Mouse (Mus musculus): ENCODE measurements at regions not wholly inside any gene's neighbourhood (a gene's known extent, or its start where the extent isn't known, plus 50 kb on each side); places are given as distances from the start of the nearest gene placed in this dataset.

DNA sequence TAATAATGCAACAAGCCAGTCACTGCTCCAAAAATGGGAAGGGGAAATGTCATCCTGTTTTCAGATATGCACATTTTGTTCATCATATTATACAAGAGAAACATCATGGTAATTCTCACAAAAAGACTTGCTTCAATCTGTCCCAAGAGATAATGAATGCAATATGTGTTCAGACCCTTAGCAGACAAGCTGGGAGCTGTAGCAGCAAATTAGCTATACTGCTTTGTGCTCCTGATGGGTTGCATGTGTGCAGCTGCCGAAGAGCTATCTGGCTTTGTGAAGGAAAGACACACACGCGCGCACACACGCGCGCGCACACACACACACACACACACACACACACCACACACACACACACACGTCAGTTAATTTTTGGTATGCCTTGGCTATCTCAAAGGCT lies 441.9 kb downstream of the Tm4sf1 start:
- TF ChIP-seq CTCF (conservative IDR thresholded peaks at IDR 0.05; ENCODE audit: insufficient read depth, insufficient read length, low read depth, low read length) (no peak), POLR2A (IDR thresholded peaks at IDR 0.05; ENCODE audit: low read depth, low read length) (no peak)
- Histone ChIP-seq H3K27me3 (replicated peaks; ENCODE audit: control insufficient read depth, insufficient read depth, low read length) (no peaks in the 10 kb centered on the region), H3K4me3 (ENCODE audit: insufficient read depth, low read depth, low read length) (no peak overlapping the region), H3K36me3 (ENCODE audit: control insufficient read depth, insufficient read depth, low read length) (no peaks in the 10 kb centered on the region), H3K4me1 (ENCODE audit: control insufficient read depth, insufficient read depth, low read length) (no peaks in the 10 kb centered on the region), H3K27ac (ENCODE audit: insufficient read depth, low read depth, low read length) (no peak overlapping the region)
- WGBS, result 96% methylated on average over 9 of the region's 9 CpGs
- no peak for DNase-seq

DNA sequence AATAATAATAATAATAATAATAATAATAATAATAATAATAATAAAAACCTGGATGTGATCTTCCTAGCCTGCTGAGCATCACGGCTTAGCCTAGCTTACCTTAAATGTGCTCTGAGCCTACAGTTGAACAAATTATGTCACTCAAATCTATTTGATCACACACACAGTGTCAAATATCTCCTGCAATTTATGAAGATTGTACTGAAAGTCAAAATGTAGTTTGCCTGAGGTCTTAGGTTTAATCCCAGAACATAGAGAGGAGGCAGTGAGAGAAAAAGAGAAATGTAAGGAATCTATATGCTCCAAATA lies 456.4 kb downstream of the Tm4sf1 start:
- Histone ChIP-seq H3K27ac (ENCODE audit: insufficient read depth, low read depth, low read length) (no peak overlapping the region), H3K4me3 (ENCODE audit: insufficient read depth, low read depth, low read length) (no peak overlapping the region), H3K36me3 (ENCODE audit: control insufficient read depth, insufficient read depth, low read length) (no peaks in the 10 kb centered on the region), H3K4me1 (ENCODE audit: control insufficient read depth, insufficient read depth, low read length) (no peaks in the 10 kb centered on the region), H3K27me3 (replicated peaks; ENCODE audit: control insufficient read depth, insufficient read depth, low read length) (no peaks in the 10 kb centered on the region)
- TF ChIP-seq CTCF (conservative IDR thresholded peaks at IDR 0.05; ENCODE audit: insufficient read depth, insufficient read length, low read depth, low read length), result no peak
- TF ChIP-seq POLR2A (IDR thresholded peaks at IDR 0.05; ENCODE audit: low read depth, low read length), result no peak
- 95% methylated on average over 1 of the region's 1 CpGs for WGBS
- DNase-seq, result no peak

DNA sequence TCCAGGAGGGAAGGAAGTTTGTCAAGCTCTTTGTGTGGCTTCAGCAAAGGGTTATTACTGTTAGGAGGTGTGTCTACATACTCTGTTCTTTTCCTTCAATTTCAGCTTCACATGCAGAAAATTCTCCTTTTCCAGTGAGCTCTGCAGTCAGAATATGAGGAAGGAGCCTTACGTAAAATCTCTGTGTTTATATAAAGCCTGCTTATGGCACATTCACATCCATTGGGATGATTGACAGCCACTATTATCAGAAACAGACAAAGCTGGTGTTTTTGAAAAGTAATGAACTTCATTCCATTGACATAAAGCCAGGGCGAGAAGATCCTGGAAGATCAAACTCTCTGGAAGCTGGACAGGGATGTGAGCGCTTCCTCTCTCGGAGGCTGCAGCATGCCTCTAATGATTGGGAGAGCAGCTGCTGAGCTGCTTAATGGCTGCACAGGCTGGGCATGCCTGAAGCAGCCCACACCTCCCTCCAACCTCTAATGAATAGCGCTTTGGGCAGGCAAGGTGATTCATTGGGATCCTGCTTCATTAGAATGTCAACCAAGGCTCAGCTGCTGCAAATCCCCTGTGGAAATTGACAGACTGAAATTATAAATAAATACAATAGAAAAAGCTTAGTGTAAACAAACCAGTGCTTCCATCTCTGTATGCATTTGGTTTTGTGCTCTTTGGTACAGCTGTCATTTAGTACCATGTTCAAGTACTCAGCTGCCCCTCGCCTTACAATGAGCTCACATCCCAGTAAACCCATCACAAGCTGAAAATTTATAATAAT lies 456.9 kb downstream of the Tm4sf1 start:
- Histone ChIP-seq H3K27me3 (replicated peaks; ENCODE audit: control insufficient read depth, insufficient read depth, low read length) (no peaks in the 10 kb centered on the region), H3K36me3 (ENCODE audit: control insufficient read depth, insufficient read depth, low read length) (no peaks in the 10 kb centered on the region), H3K27ac (ENCODE audit: insufficient read depth, low read depth, low read length) (no peak overlapping the region), H3K4me1 (ENCODE audit: control insufficient read depth, insufficient read depth, low read length) (no peaks in the 10 kb centered on the region), H3K4me3 (ENCODE audit: insufficient read depth, low read depth, low read length) (no peak overlapping the region)
- DNase-seq, result no peak
- WGBS, result 69% methylated on average over 6 of the region's 6 CpGs
- no peak for TF ChIP-seq POLR2A (IDR thresholded peaks at IDR 0.05; ENCODE audit: low read depth, low read length)
- TF ChIP-seq CTCF (conservative IDR thresholded peaks at IDR 0.05; ENCODE audit: insufficient read depth, insufficient read length, low read depth, low read length), result no peak

DNA sequence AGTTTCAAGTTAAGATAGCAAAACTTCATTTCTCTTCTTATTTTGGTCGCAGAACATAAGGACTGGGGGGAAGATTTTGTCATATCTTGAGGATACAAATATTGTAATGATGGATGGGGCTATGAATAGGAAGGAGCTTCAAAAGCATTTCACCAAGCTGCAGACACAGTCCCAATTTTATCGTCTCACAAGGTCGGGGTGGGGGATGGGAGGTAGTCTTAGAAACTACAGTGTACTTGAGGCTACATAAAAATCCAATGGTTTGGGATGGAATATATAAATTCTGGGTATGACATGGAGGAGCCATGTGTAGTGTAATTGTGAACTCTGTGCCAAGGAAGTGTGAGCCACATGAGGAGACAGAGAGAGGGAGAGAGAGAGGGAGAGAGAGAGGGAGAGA lies 464.6 kb downstream of the Tm4sf1 start:
- WGBS, result 82% methylated on average over 3 of the region's 3 CpGs

DNA sequence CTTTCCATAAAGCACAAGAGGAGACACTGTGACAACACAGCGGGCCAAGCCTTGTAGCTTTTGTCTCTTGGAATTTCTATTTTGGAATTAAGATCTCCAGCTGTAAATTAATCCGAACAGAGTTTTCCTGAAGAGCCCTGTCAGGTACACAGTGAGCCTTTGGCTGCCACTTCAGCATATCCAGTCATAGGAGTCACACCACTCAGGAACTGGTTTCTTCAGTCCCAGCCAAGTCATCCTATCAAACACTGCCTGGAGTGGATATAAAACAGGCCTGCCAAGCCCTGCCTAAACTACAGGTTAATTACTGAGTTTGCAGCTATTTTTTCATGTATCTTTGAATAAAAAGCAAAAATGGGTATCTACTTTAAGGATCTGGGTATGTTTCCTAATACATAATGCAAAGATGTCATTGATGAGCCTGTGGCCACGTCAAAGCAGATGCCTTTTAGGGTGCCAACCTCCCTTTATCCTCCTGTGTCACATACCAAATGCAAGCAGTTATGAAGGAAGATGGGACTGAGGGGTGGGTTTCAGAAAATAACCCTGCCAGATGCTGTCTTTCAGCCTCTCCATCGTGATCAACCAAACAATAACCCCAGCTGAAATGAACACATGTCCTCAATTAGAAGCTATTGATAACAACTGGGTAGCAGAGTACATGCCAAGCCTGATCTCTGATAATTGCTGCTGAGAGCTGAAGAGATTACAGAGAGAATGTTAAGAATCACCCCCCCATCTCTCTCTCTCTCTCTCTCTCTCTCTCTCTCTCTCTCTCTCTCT lies 471.3 kb downstream of the Tm4sf1 start:
- Histone ChIP-seq H3K36me3 (ENCODE audit: control insufficient read depth, insufficient read depth, low read length) (no peaks in the 10 kb centered on the region), H3K4me1 (ENCODE audit: control insufficient read depth, insufficient read depth, low read length) (no peaks in the 10 kb centered on the region), H3K27me3 (replicated peaks; ENCODE audit: control insufficient read depth, insufficient read depth, low read length) (no peaks in the 10 kb centered on the region), H3K27ac (ENCODE audit: insufficient read depth, low read depth, low read length) (no peak overlapping the region), H3K4me3 (ENCODE audit: insufficient read depth, low read depth, low read length) (no peak overlapping the region)
- DNase-seq, result no peak
- TF ChIP-seq CTCF (conservative IDR thresholded peaks at IDR 0.05; ENCODE audit: insufficient read depth, insufficient read length, low read depth, low read length), result no peak
- WGBS, result 78% methylated on average over 4 of the region's 4 CpGs

More for the DNA sequence above, 464.6 kb downstream of the Tm4sf1 start:
- DNase-seq, result no peak
- no peaks in the 10 kb centered on the region for H3K4me1 ChIP-seq (ENCODE audit: control insufficient read depth, insufficient read depth, low read length)
- no peaks in the 10 kb centered on the region for H3K36me3 ChIP-seq (ENCODE audit: control insufficient read depth, insufficient read depth, low read length)
- H3K27me3 ChIP-seq (replicated peaks; ENCODE audit: control insufficient read depth, insufficient read depth, low read length), result no peaks in the 10 kb centered on the region
- no peak overlapping the region for H3K4me3 ChIP-seq (ENCODE audit: insufficient read depth, low read depth, low read length)
- H3K27ac ChIP-seq (ENCODE audit: insufficient read depth, low read depth, low read length), result no peak overlapping the region
- no peak for TF ChIP-seq CTCF (conservative IDR thresholded peaks at IDR 0.05; ENCODE audit: insufficient read depth, insufficient read length, low read depth, low read length)
- no peak for TF ChIP-seq POLR2A (IDR thresholded peaks at IDR 0.05; ENCODE audit: low read depth, low read length)

DNA sequence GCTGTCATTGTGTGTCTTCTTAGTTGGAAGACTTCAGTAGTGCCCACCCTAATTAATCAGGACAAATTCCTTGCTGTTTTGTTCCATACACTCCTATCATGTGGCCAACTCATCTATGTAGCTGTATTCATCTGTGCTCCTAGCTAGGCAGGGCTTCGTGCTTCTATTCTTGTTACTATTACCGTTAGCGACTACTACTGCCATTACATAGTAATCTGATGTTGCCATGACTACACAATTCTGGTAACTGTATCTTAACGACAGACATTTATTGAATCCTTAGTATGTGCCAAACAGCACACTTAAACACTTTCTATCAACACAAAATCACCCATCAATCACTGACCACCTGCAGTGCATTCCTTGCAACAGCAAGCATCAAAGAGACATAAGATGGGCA lies 477.6 kb downstream of the Tm4sf1 start:
- H3K4me1 ChIP-seq (ENCODE audit: control insufficient read depth, insufficient read depth, low read length), result no peaks in the 10 kb centered on the region
- H3K36me3 ChIP-seq (ENCODE audit: control insufficient read depth, insufficient read depth, low read length), result no peaks in the 10 kb centered on the region
- H3K27ac ChIP-seq (ENCODE audit: insufficient read depth, low read depth, low read length), result no peak overlapping the region
- WGBS, result 90% methylated on average over 4 of the region's 4 CpGs
- no peak for DNase-seq
- TF ChIP-seq CTCF (conservative IDR thresholded peaks at IDR 0.05; ENCODE audit: insufficient read depth, insufficient read length, low read depth, low read length) (no peak), POLR2A (IDR thresholded peaks at IDR 0.05; ENCODE audit: low read depth, low read length) (no peak)
- H3K27me3 ChIP-seq (replicated peaks; ENCODE audit: control insufficient read depth, insufficient read depth, low read length), result no peaks in the 10 kb centered on the region
- no peak overlapping the region for H3K4me3 ChIP-seq (ENCODE audit: insufficient read depth, low read depth, low read length)

DNA sequence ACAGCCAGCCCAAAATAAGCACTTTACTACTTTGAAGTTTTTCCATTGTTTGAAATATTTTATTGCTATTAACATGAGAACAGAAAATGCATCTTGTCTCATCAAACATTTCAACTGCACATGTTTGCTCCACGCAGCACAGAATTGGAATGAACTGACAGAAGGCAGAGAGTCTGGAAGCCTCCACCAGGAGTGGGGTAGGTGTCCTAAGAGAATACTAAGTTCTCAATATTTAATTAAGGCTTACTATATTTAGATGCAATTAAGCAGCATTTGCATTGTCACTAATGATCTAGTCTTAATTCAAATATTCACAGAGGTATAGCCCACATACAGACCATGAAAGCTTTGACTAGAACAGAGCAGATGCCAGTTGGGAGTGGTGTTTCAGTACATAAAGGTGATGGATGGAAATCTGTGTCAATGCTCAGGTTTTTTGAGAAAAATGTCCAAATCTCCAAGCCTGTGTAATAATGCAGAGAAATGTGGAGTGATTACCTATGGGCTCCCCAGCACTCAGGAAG lies 491.2 kb downstream of the Tm4sf1 start:
- Histone ChIP-seq H3K36me3 (ENCODE audit: control insufficient read depth, insufficient read depth, low read length) (no peaks in the 10 kb centered on the region), H3K27me3 (replicated peaks; ENCODE audit: control insufficient read depth, insufficient read depth, low read length) (no peaks in the 10 kb centered on the region), H3K27ac (ENCODE audit: insufficient read depth, low read depth, low read length) (no peak overlapping the region), H3K4me1 (ENCODE audit: control insufficient read depth, insufficient read depth, low read length) (no peaks in the 10 kb centered on the region), H3K4me3 (ENCODE audit: insufficient read depth, low read depth, low read length) (no peak overlapping the region)
- WGBS, result 80% methylated on average over 1 of the region's 1 CpGs
- TF ChIP-seq POLR2A (IDR thresholded peaks at IDR 0.05; ENCODE audit: low read depth, low read length), result no peak
- no peak for TF ChIP-seq CTCF (conservative IDR thresholded peaks at IDR 0.05; ENCODE audit: insufficient read depth, insufficient read length, low read depth, low read length)
- no peak for DNase-seq

Measured in kidney, adult 2 months (tissue).